ENCODE assay signal across 8 mouse cellular contexts in the genomic region with DNA sequence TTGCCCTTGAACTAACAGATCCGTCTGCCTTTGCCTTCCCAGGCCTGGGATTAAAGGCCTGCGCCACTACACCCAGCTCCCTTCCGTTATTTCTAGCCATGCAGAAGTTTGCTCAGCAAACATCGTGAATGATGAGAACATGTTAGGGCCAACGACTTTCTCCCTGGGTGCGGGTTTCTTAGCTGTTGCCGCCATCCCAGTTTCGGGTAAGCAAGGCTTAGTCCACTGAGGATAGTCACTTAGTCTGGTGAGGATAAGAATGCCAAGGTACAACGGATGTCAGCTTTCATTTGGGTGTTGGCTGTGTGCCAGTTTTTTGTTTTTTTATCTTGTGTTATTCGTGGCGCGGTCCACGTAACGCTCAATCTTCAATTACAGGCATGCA. TPM values are rescaled to one million over a fixed set of nuclear protein-coding genes. Genes with fewer than 3 reads are reported as not detected.
A peak's percentile ranks its signal among the peaks of the same experiment; 100 is the strongest.
DNase-seq lines count a peak whose midpoint lies in the region; ATAC-seq and TF ChIP-seq lines count a peak whose summit lies in the region.

No protein-coding gene starts in this region.

- no peak for TF ChIP-seq CTCF in C2C12 (IDR thresholded peaks at IDR 0.05; ENCODE audit: control insufficient read depth, insufficient read depth, insufficient read length)
- no peak for TF ChIP-seq CTCF in liver, embryonic 14.5 days (IDR thresholded peaks at IDR 0.05; ENCODE audit: low read depth)
- no peak for TF ChIP-seq CTCF in thymus, adult 2 months (IDR thresholded peaks at IDR 0.05; ENCODE audit: borderline replicate concordance, control insufficient read depth, extremely low read depth, insufficient read depth, low read length, poor library complexity)

- 0 out of 2 replicates have a peak, but pooled peaks have one; percentile 19 for ATAC-seq in embryonic facial prominence, embryonic 12.5 days (ENCODE audit: insufficient number of reproducible peaks, insufficient read depth, low FRiP score, low TSS enrichment)
- peak; percentile 73 for ATAC-seq in heart, embryonic 11.5 days (replicated peaks; ENCODE audit: insufficient number of reproducible peaks, low FRiP score, low TSS enrichment)
- peak; percentile 44 for ATAC-seq in kidney, embryonic 15.5 days (replicated peaks; ENCODE audit: low FRiP score)
- ATAC-seq in liver, embryonic 14.5 days (ENCODE audit: insufficient read depth) = peak; percentile 55
- ATAC-seq in neural tube, embryonic 12.5 days (ENCODE audit: low FRiP score, low read depth) = peak; percentile 52; the same call in 1 of the 2 replicates

- H3ac ChIP-seq in C2C12 (ENCODE audit: control insufficient read depth, insufficient read length, low read depth) = peak overlapping the region; percentile 70

- peaks cover 18% of the 10 kb centered on the region for H3K36me3 ChIP-seq in C2C12 (ENCODE audit: control insufficient read depth, insufficient read depth)
- peaks cover 20% of the 10 kb centered on the region for H3K36me3 ChIP-seq in embryonic facial prominence, embryonic 12.5 days
- peaks cover 5% of the 10 kb centered on the region; the same call in 1 of the 2 replicates for H3K36me3 ChIP-seq in heart, embryonic 11.5 days (ENCODE audit: control insufficient read depth, insufficient read depth, low read length)
- H3K36me3 ChIP-seq in kidney, embryonic 15.5 days = peaks cover 23% of the 10 kb centered on the region
- peaks cover 21% of the 10 kb centered on the region for H3K36me3 ChIP-seq in liver, embryonic 14.5 days (replicated peaks; ENCODE audit: control insufficient read depth, insufficient read depth, low read depth)
- H3K36me3 ChIP-seq in neural tube, embryonic 12.5 days = peaks cover 17% of the 10 kb centered on the region
- peaks cover 13% of the 10 kb centered on the region for H3K36me3 ChIP-seq in thymus, adult 2 months (ENCODE audit: control insufficient read depth, insufficient read depth, low read length)

- WGBS in embryonic facial prominence, embryonic 12.5 days = 43% methylated on average over 14 of the region's 14 CpGs
- 37% methylated on average over 14 of the region's 14 CpGs for WGBS in heart, embryonic 11.5 days (ENCODE audit: insufficient replicate concordance)
- 34% methylated on average over 14 of the region's 14 CpGs for WGBS in kidney, embryonic 15.5 days
- 10% methylated on average over 14 of the region's 14 CpGs for WGBS in liver, embryonic 14.5 days (ENCODE audit: insufficient replicate concordance)
- WGBS in neural tube, embryonic 12.5 days = 53% methylated on average over 14 of the region's 14 CpGs
- 58% methylated on average over 14 of the region's 14 CpGs for WGBS in thymus, adult 2 months

- H3K9me3 ChIP-seq in embryonic facial prominence, embryonic 12.5 days = no peaks in the 10 kb centered on the region
- H3K9me3 ChIP-seq in heart, embryonic 11.5 days (replicated peaks; ENCODE audit: control insufficient read depth, low read length) = no peaks in the 10 kb centered on the region
- H3K9me3 ChIP-seq in kidney, embryonic 15.5 days (replicated peaks) = no peaks in the 10 kb centered on the region
- H3K9me3 ChIP-seq in liver, embryonic 14.5 days (ENCODE audit: control insufficient read depth, low read length) = no peaks in the 10 kb centered on the region
- H3K9me3 ChIP-seq in neural tube, embryonic 12.5 days = no peaks in the 10 kb centered on the region

- H3K4me1 ChIP-seq in embryonic facial prominence, embryonic 12.5 days = peaks cover 9% of the 10 kb centered on the region
- peaks cover 4% of the 10 kb centered on the region for H3K4me1 ChIP-seq in heart, embryonic 11.5 days (ENCODE audit: control insufficient read depth, insufficient read depth, low read length)
- H3K4me1 ChIP-seq in kidney, embryonic 15.5 days = peaks cover 16% of the 10 kb centered on the region
- peaks cover 9 to 14% of the 10 kb centered on the region in 2 experiments for H3K4me1 ChIP-seq in liver, embryonic 14.5 days (replicated peaks; ENCODE audit: control insufficient read depth in 2 of 2, insufficient read depth in 2 of 2, low read length in 1 of 2)
- H3K4me1 ChIP-seq in neural tube, embryonic 12.5 days = peaks cover 11% of the 10 kb centered on the region
- H3K4me1 ChIP-seq in thymus, adult 2 months (replicated peaks; ENCODE audit: control insufficient read depth, insufficient read depth, low read length) = peaks cover 4% of the 10 kb centered on the region

- no peak for TF ChIP-seq POLR2A in thymus, adult 2 months (IDR thresholded peaks at IDR 0.05; ENCODE audit: control insufficient read depth, extremely low read depth, insufficient read depth, low read length, poor library complexity)

- H3K79me2 ChIP-seq in C2C12 (ENCODE audit: control insufficient read depth, insufficient read depth) = peaks cover 33% of the 10 kb centered on the region

- H3K4me2 ChIP-seq in embryonic facial prominence, embryonic 12.5 days (replicated peaks) = peak overlapping the region; percentile 85
- peak overlapping the region; percentile 70 for H3K4me2 ChIP-seq in heart, embryonic 11.5 days
- peak overlapping the region; percentile 63 for H3K4me2 ChIP-seq in kidney, embryonic 15.5 days
- peak overlapping the region; percentile 85 for H3K4me2 ChIP-seq in liver, embryonic 14.5 days (ENCODE audit: low read depth)
- H3K4me2 ChIP-seq in neural tube, embryonic 12.5 days (replicated peaks) = peak overlapping the region; percentile 92

- H3K4me3 ChIP-seq in C2C12 (ENCODE audit: insufficient read depth, poor library complexity, severe bottlenecking) = peak overlapping the region; percentile 75
- H3K4me3 ChIP-seq in embryonic facial prominence, embryonic 12.5 days = peak overlapping the region; percentile 90
- peak overlapping the region; percentile 89 for H3K4me3 ChIP-seq in heart, embryonic 11.5 days (ENCODE audit: low read depth, low read length)
- peak overlapping the region; percentile 82 for H3K4me3 ChIP-seq in kidney, embryonic 15.5 days (replicated peaks)
- peak overlapping the region; percentile 98 to 99 for H3K4me3 ChIP-seq in liver, embryonic 14.5 days (ENCODE audit: insufficient read depth in 1 of 2, low read depth in 2 of 2, low read length in 2 of 2)
- H3K4me3 ChIP-seq in neural tube, embryonic 12.5 days = peak overlapping the region; percentile 83
- H3K4me3 ChIP-seq in thymus, adult 2 months (ENCODE audit: control insufficient read depth, insufficient read depth, low read length) = peak overlapping the region; percentile 30; the same call in 1 of the 2 replicates

- H3K9ac ChIP-seq in embryonic facial prominence, embryonic 12.5 days = peak overlapping the region; percentile 83; the same call in 1 of the 2 replicates
- H3K9ac ChIP-seq in heart, embryonic 11.5 days (ENCODE audit: low read depth, low read length) = peak overlapping the region; percentile 79; the same call in 1 of the 2 replicates
- H3K9ac ChIP-seq in kidney, embryonic 15.5 days = peak overlapping the region; percentile 67
- peak overlapping the region; percentile 94 for H3K9ac ChIP-seq in liver, embryonic 14.5 days (replicated peaks)
- H3K9ac ChIP-seq in neural tube, embryonic 12.5 days = peak overlapping the region; percentile 38; the same call in 1 of the 2 replicates

- peak; percentile 58 for DNase-seq in adrenal gland, postnatal 10 days
- DNase-seq in liver, embryonic 14.5 days (ENCODE audit: low read depth in 3 of 3, low spot score in 3 of 3) = peak; percentile 69 to 75 (median 73)
- DNase-seq in thymus, adult 2 months = peak; percentile 26

- no peaks in the 10 kb centered on the region for H3K27me3 ChIP-seq in C2C12 (ENCODE audit: control insufficient read depth, insufficient read depth, insufficient read length)
- H3K27me3 ChIP-seq in embryonic facial prominence, embryonic 12.5 days = no peaks in the 10 kb centered on the region
- no peaks in the 10 kb centered on the region for H3K27me3 ChIP-seq in heart, embryonic 11.5 days (ENCODE audit: control insufficient read depth, insufficient read depth, low read length)
- no peaks in the 10 kb centered on the region for H3K27me3 ChIP-seq in kidney, embryonic 15.5 days
- no peaks in the 10 kb centered on the region for H3K27me3 ChIP-seq in liver, embryonic 14.5 days (ENCODE audit: control insufficient read depth, insufficient read depth, low read length)
- H3K27me3 ChIP-seq in neural tube, embryonic 12.5 days (replicated peaks) = no peaks in the 10 kb centered on the region
- H3K27me3 ChIP-seq in thymus, adult 2 months (ENCODE audit: control insufficient read depth, insufficient read depth, low read length) = no peaks in the 10 kb centered on the region

- peak overlapping the region; percentile 78; the same call in 1 of the 2 replicates for H3K27ac ChIP-seq in embryonic facial prominence, embryonic 12.5 days
- peak overlapping the region; percentile 86 for H3K27ac ChIP-seq in heart, embryonic 11.5 days (ENCODE audit: low read depth, low read length)
- peak overlapping the region; percentile 87 for H3K27ac ChIP-seq in kidney, embryonic 15.5 days
- H3K27ac ChIP-seq in liver, embryonic 14.5 days = peak overlapping the region; percentile 98
- H3K27ac ChIP-seq in neural tube, embryonic 12.5 days = no peak overlapping the region
- peak overlapping the region; percentile 34; the same call in 1 of the 2 replicates for H3K27ac ChIP-seq in thymus, adult 2 months (ENCODE audit: control insufficient read depth, insufficient read depth, low read length)

- TF ChIP-seq EP300 in liver, embryonic 14.5 days (IDR thresholded peaks at IDR 0.05; ENCODE audit: low read depth) = no peak

- peaks cover 10% of the 10 kb centered on the region for H3K79me3 ChIP-seq in C2C12 (ENCODE audit: low read depth)

RNA-seq across cellular contexts. Expression of gene Cir1, which starts 0.6 kb away (rescaled TPM):
- polyA plus RNA-seq in C2C12 (2012; fragmentation: generic; extraction: Trizol) = 3.4 TPM
- total RNA-seq in adrenal gland, postnatal 10 days (2021) = 10 to 100 TPM; 16.0 to 21.7 TPM
- polyA plus RNA-seq in embryonic facial prominence, embryonic 12.5 days (2016; fragmentation: Nextera tagmentation; extraction: Ambion mirVana) = 26.8 and 29.7 TPM in 2 replicates
- 17.1 and 17.6 TPM in 2 replicates for polyA plus RNA-seq in heart, embryonic 11.5 days (2014; fragmentation: Nextera tagmentation; extraction: Ambion mirVana)
- polyA plus RNA-seq in kidney, embryonic 15.5 days (2015; fragmentation: Nextera tagmentation; extraction: Ambion mirVana) = 24.5 and 25.8 TPM in 2 replicates
- polyA plus RNA-seq in liver, embryonic 14.5 days (2012; rRNA removed) = 6.2 and 13.8 TPM in 2 replicates
- polyA plus RNA-seq in liver, embryonic 14.5 days (2014; fragmentation: Nextera tagmentation; extraction: Ambion mirVana) = 19.2 and 20.5 TPM in 2 replicates
- 23.9 and 24.6 TPM in 2 replicates for polyA plus RNA-seq in neural tube, embryonic 12.5 days (2016; fragmentation: Nextera tagmentation; extraction: Ambion mirVana)
- polyA plus RNA-seq in thymus, adult 2 months (2012; rRNA removed) = 3.1 and 3.6 TPM in 2 replicates

RNA-seq across cellular contexts. Expression of gene Scrn3, which starts 0.7 kb away (rescaled TPM):
- polyA plus RNA-seq in C2C12 (2012; fragmentation: generic; extraction: Trizol) = 7.0 TPM
- 10 to 100 TPM; 19.8 to 21.9 TPM for total RNA-seq in adrenal gland, postnatal 10 days (2021)
- polyA plus RNA-seq in embryonic facial prominence, embryonic 12.5 days (2016; fragmentation: Nextera tagmentation; extraction: Ambion mirVana) = 13.9 and 16.2 TPM in 2 replicates
- polyA plus RNA-seq in heart, embryonic 11.5 days (2014; fragmentation: Nextera tagmentation; extraction: Ambion mirVana) = 12.5 and 17.5 TPM in 2 replicates
- polyA plus RNA-seq in kidney, embryonic 15.5 days (2015; fragmentation: Nextera tagmentation; extraction: Ambion mirVana) = 18.5 TPM in 2 replicates
- polyA plus RNA-seq in liver, embryonic 14.5 days (2012; rRNA removed) = 14.9 and 20.1 TPM in 2 replicates
- polyA plus RNA-seq in liver, embryonic 14.5 days (2014; fragmentation: Nextera tagmentation; extraction: Ambion mirVana) = 22.4 and 25.2 TPM in 2 replicates
- polyA plus RNA-seq in neural tube, embryonic 12.5 days (2016; fragmentation: Nextera tagmentation; extraction: Ambion mirVana) = 11.2 and 12.3 TPM in 2 replicates
- 2.7 and 2.9 TPM in 2 replicates for polyA plus RNA-seq in thymus, adult 2 months (2012; rRNA removed)

RNA-seq across cellular contexts. Expression of gene Sp9, which starts 41.4 kb away (rescaled TPM):
- polyA plus RNA-seq in C2C12 (2012; fragmentation: generic; extraction: Trizol) = 0.02 TPM
- total RNA-seq in adrenal gland, postnatal 10 days (2021) = not detected
- 0.90 and 1.6 TPM in 2 replicates for polyA plus RNA-seq in embryonic facial prominence, embryonic 12.5 days (2016; fragmentation: Nextera tagmentation; extraction: Ambion mirVana)
- polyA plus RNA-seq in heart, embryonic 11.5 days (2014; fragmentation: Nextera tagmentation; extraction: Ambion mirVana) = 0.04 TPM in 1 of 2 replicates, not detected in the other
- 0.06 TPM in 1 of 2 replicates, not detected in the other for polyA plus RNA-seq in kidney, embryonic 15.5 days (2015; fragmentation: Nextera tagmentation; extraction: Ambion mirVana)
- polyA plus RNA-seq in liver, embryonic 14.5 days (2012; rRNA removed) = 0.01 and 0.15 TPM in 2 replicates
- polyA plus RNA-seq in liver, embryonic 14.5 days (2014; fragmentation: Nextera tagmentation; extraction: Ambion mirVana) = not detected in 2 replicates
- 2.2 and 2.7 TPM in 2 replicates for polyA plus RNA-seq in neural tube, embryonic 12.5 days (2016; fragmentation: Nextera tagmentation; extraction: Ambion mirVana)
- not detected in 2 replicates for polyA plus RNA-seq in thymus, adult 2 months (2012; rRNA removed)

Comparison
In these comparisons a context has a peak if more than half of its experiments do, and no peak if none do; other contexts are left out.
1. H3K4me3 ChIP-seq: peak in every context shown above with its lines; median percentile 98 in liver, embryonic 14.5 days; 90 in embryonic facial prominence, embryonic 12.5 days; 89 in heart, embryonic 11.5 days; 83 in neural tube, embryonic 12.5 days; 82 in kidney, embryonic 15.5 days; 75 in C2C12; 30 in thymus, adult 2 months.
2. ATAC-seq: peak in every context shown above with its lines; median percentile 73 in heart, embryonic 11.5 days; 55 in liver, embryonic 14.5 days; 52 in neural tube, embryonic 12.5 days; 44 in kidney, embryonic 15.5 days; 19 in embryonic facial prominence, embryonic 12.5 days.
3. H3K9ac ChIP-seq: peak in every context shown above with its lines; median percentile 94 in liver, embryonic 14.5 days; 83 in embryonic facial prominence, embryonic 12.5 days; 79 in heart, embryonic 11.5 days; 67 in kidney, embryonic 15.5 days; 38 in neural tube, embryonic 12.5 days.